Mouse (Mus musculus): Measurements from ENCODE around the gene Arl8b. TPM values are rescaled to one million over a fixed set of nuclear protein-coding genes. Genes with fewer than 3 reads are reported as not detected.

Gene Arl8b
- polyA plus RNA-seq, 1 experiment from 2014 or later = 71.5 TPM

GRCm38 (mm10) chr6:108776274-108776673 lies 6.6 kb upstream of the Arl8b start:
- H3K27me3 ChIP-seq (ENCODE audit: control insufficient read depth, insufficient read depth, low read length) = no peaks in the 10 kb centered on the region
- H3K4me3 ChIP-seq (ENCODE audit: control insufficient read depth in 1 of 2, insufficient read depth in 1 of 2, low read depth in 1 of 2, low read length in 2 of 2) = no peak overlapping the region
- H3K4me2 ChIP-seq (ENCODE audit: low read length) = no peak overlapping the region
- no peaks in the 10 kb centered on the region for H3K4me1 ChIP-seq (ENCODE audit: control insufficient read depth in 2 of 2, insufficient read depth in 2 of 2, low read length in 2 of 2)
- no peak overlapping the region for H3K27ac ChIP-seq (replicated peaks in 1 of 2; ENCODE audit: control insufficient read depth in 1 of 2, insufficient read depth in 1 of 2, low read depth in 2 of 2, low read length in 2 of 2)
- no peaks in the 10 kb centered on the region for H3K36me3 ChIP-seq (ENCODE audit: control insufficient read depth, insufficient read depth, low read length)
- no peak overlapping the region for H3K9ac ChIP-seq (ENCODE audit: low read length)
- H3K9me3 ChIP-seq (ENCODE audit: control insufficient read depth, low read length) = no peaks in the 10 kb centered on the region
- no peak for ATAC-seq (ENCODE audit: insufficient number of reproducible peaks, insufficient read depth, low FRiP score, low read depth)

GRCm38 (mm10) chr6:108777560-108778287 lies 5.2 kb upstream of the Arl8b start:
- ATAC-seq (ENCODE audit: insufficient number of reproducible peaks, insufficient read depth, low FRiP score, low read depth) = no peak

GRCm38 (mm10) chr6:108778399-108778798 lies 4.5 kb upstream of the Arl8b start:
- no peaks in the 10 kb centered on the region for H3K9me3 ChIP-seq (ENCODE audit: control insufficient read depth, low read length)
- H3K27ac ChIP-seq (replicated peaks in 1 of 2; ENCODE audit: control insufficient read depth in 1 of 2, insufficient read depth in 1 of 2, low read depth in 2 of 2, low read length in 2 of 2) = no peak overlapping the region
- no peak for ATAC-seq (ENCODE audit: insufficient number of reproducible peaks, insufficient read depth, low FRiP score, low read depth)
- H3K36me3 ChIP-seq (ENCODE audit: control insufficient read depth, insufficient read depth, low read length) = no peaks in the 10 kb centered on the region
- WGBS = 69% methylated on average over 5 of the region's 5 CpGs
- no peaks in the 10 kb centered on the region for H3K27me3 ChIP-seq (ENCODE audit: control insufficient read depth, insufficient read depth, low read length)
- no peaks in the 10 kb centered on the region for H3K4me1 ChIP-seq (ENCODE audit: control insufficient read depth in 2 of 2, insufficient read depth in 2 of 2, low read length in 2 of 2)
- H3K4me2 ChIP-seq (ENCODE audit: low read length) = no peak overlapping the region
- no peak overlapping the region for H3K4me3 ChIP-seq (ENCODE audit: control insufficient read depth in 1 of 2, insufficient read depth in 1 of 2, low read depth in 1 of 2, low read length in 2 of 2)
- no peak overlapping the region for H3K9ac ChIP-seq (ENCODE audit: low read length)

More at GRCm38 (mm10) chr6:108777560-108778287, 5.2 kb upstream of the Arl8b start:
- H3K27me3 ChIP-seq (ENCODE audit: control insufficient read depth, insufficient read depth, low read length) = no peaks in the 10 kb centered on the region
- no peak overlapping the region for H3K27ac ChIP-seq (replicated peaks in 1 of 2; ENCODE audit: control insufficient read depth in 1 of 2, insufficient read depth in 1 of 2, low read depth in 2 of 2, low read length in 2 of 2)
- WGBS = 39% methylated on average over 8 of the region's 8 CpGs
- H3K4me1 ChIP-seq (ENCODE audit: control insufficient read depth in 2 of 2, insufficient read depth in 2 of 2, low read length in 2 of 2) = no peaks in the 10 kb centered on the region
- no peak overlapping the region for H3K4me2 ChIP-seq (ENCODE audit: low read length)
- H3K36me3 ChIP-seq (ENCODE audit: control insufficient read depth, insufficient read depth, low read length) = no peaks in the 10 kb centered on the region
- H3K9ac ChIP-seq (ENCODE audit: low read length) = no peak overlapping the region
- H3K4me3 ChIP-seq (ENCODE audit: control insufficient read depth in 1 of 2, insufficient read depth in 1 of 2, low read depth in 1 of 2, low read length in 2 of 2) = no peak overlapping the region
- no peaks in the 10 kb centered on the region for H3K9me3 ChIP-seq (ENCODE audit: control insufficient read depth, low read length)

- ATAC-seq (ENCODE audit: insufficient number of reproducible peaks, insufficient read depth, low FRiP score, low read depth) = no peak
- Histone ChIP-seq H3K4me1 (ENCODE audit: control insufficient read depth in 2 of 2, insufficient read depth in 2 of 2, low read length in 2 of 2) (peaks cover 6 to 19% of the 10 kb centered on the region in 2 experiments), H3K9ac (ENCODE audit: low read length) (no peak overlapping the region), H3K4me3 (ENCODE audit: control insufficient read depth in 1 of 2, insufficient read depth in 1 of 2, low read depth in 1 of 2, low read length in 2 of 2) (no peak overlapping the region), H3K4me2 (ENCODE audit: low read length) (no peak overlapping the region), H3K9me3 (ENCODE audit: control insufficient read depth, low read length) (no peaks in the 10 kb centered on the region), H3K36me3 (ENCODE audit: control insufficient read depth, insufficient read depth, low read length) (no peaks in the 10 kb centered on the region), H3K27ac (replicated peaks in 1 of 2; ENCODE audit: control insufficient read depth in 1 of 2, insufficient read depth in 1 of 2, low read depth in 2 of 2, low read length in 2 of 2) (no peak overlapping the region), H3K27me3 (ENCODE audit: control insufficient read depth, insufficient read depth, low read length) (no peaks in the 10 kb centered on the region)
- 48% methylated on average over 6 of the region's 6 CpGs for WGBS
Observed at GRCm38 (mm10) chr6:108781865-108782264, 1.0 kb upstream of the Arl8b start.

GRCm38 (mm10) chr6:108783184-108783881 lies 434 bp downstream of the Arl8b start:
- Histone ChIP-seq H3K27me3 (ENCODE audit: control insufficient read depth, insufficient read depth, low read length) (no peaks in the 10 kb centered on the region), H3K9ac (ENCODE audit: low read length) (peak overlapping the region; percentile 98), H3K4me3 (ENCODE audit: control insufficient read depth in 1 of 2, insufficient read depth in 1 of 2, low read depth in 1 of 2, low read length in 2 of 2) (peak overlapping the region; percentile 87 to 100), H3K27ac (replicated peaks in 1 of 2; ENCODE audit: control insufficient read depth in 1 of 2, insufficient read depth in 1 of 2, low read depth in 2 of 2, low read length in 2 of 2) (peak overlapping the region; percentile 68 to 88), H3K4me1 (ENCODE audit: control insufficient read depth in 2 of 2, insufficient read depth in 2 of 2, low read length in 2 of 2) (peaks cover 6 to 19% of the 10 kb centered on the region in 2 experiments), H3K9me3 (ENCODE audit: control insufficient read depth, low read length) (no peaks in the 10 kb centered on the region), H3K4me2 (ENCODE audit: low read length) (peak overlapping the region; percentile 81), H3K36me3 (ENCODE audit: control insufficient read depth, insufficient read depth, low read length) (no peaks in the 10 kb centered on the region)
- peak; percentile 64 for ATAC-seq (ENCODE audit: insufficient number of reproducible peaks, insufficient read depth, low FRiP score, low read depth)
- WGBS = under 1% methylated on average over 57 of the region's 57 CpGs

GRCm38 (mm10) chr6:108784056-108784455 lies 1.2 kb downstream of the Arl8b start:
- no peaks in the 10 kb centered on the region for H3K27me3 ChIP-seq (ENCODE audit: control insufficient read depth, insufficient read depth, low read length)
- 21% methylated on average over 11 of the region's 11 CpGs for WGBS
- H3K4me3 ChIP-seq (ENCODE audit: control insufficient read depth in 1 of 2, insufficient read depth in 1 of 2, low read depth in 1 of 2, low read length in 2 of 2) = peak overlapping the region; percentile 87 to 100
- H3K36me3 ChIP-seq (ENCODE audit: control insufficient read depth, insufficient read depth, low read length) = no peaks in the 10 kb centered on the region
- H3K9ac ChIP-seq (ENCODE audit: low read length) = peak overlapping the region; percentile 98
- peak overlapping the region; percentile 81 for H3K4me2 ChIP-seq (ENCODE audit: low read length)
- H3K27ac ChIP-seq (replicated peaks in 1 of 2; ENCODE audit: control insufficient read depth in 1 of 2, insufficient read depth in 1 of 2, low read depth in 2 of 2, low read length in 2 of 2) = peak overlapping the region; percentile 68 to 88; a peak in 1 of 4 replicates
- no peak for ATAC-seq (ENCODE audit: insufficient number of reproducible peaks, insufficient read depth, low FRiP score, low read depth)
- H3K4me1 ChIP-seq (ENCODE audit: control insufficient read depth in 2 of 2, insufficient read depth in 2 of 2, low read length in 2 of 2) = peaks cover 6 to 19% of the 10 kb centered on the region in 2 experiments
- H3K9me3 ChIP-seq (ENCODE audit: control insufficient read depth, low read length) = no peaks in the 10 kb centered on the region

GRCm38 (mm10) chr6:108784796-108785195 lies 1.9 kb downstream of the Arl8b start:
- no peaks in the 10 kb centered on the region for H3K36me3 ChIP-seq (ENCODE audit: control insufficient read depth, insufficient read depth, low read length)
- H3K27ac ChIP-seq (replicated peaks in 1 of 2; ENCODE audit: control insufficient read depth in 1 of 2, insufficient read depth in 1 of 2, low read depth in 2 of 2, low read length in 2 of 2) = no peak overlapping the region
- peak overlapping the region; percentile 81 for H3K4me2 ChIP-seq (ENCODE audit: low read length)
- H3K9ac ChIP-seq (ENCODE audit: low read length) = peak overlapping the region; percentile 98
- peaks cover 6 to 19% of the 10 kb centered on the region in 2 experiments for H3K4me1 ChIP-seq (ENCODE audit: control insufficient read depth in 2 of 2, insufficient read depth in 2 of 2, low read length in 2 of 2)
- peak overlapping the region in 1 of 2 experiments; percentile 100; a peak in 2 of 4 replicates for H3K4me3 ChIP-seq (ENCODE audit: control insufficient read depth in 1 of 2, insufficient read depth in 1 of 2, low read depth in 1 of 2, low read length in 2 of 2)
- no peak for ATAC-seq (ENCODE audit: insufficient number of reproducible peaks, insufficient read depth, low FRiP score, low read depth)
- no peaks in the 10 kb centered on the region for H3K27me3 ChIP-seq (ENCODE audit: control insufficient read depth, insufficient read depth, low read length)
- WGBS = 30% methylated on average over 5 of the region's 5 CpGs
- H3K9me3 ChIP-seq (ENCODE audit: control insufficient read depth, low read length) = no peaks in the 10 kb centered on the region

Data from heart, embryonic 14.5 days (tissue).